Mouse (Mus musculus): ENCODE measurements at regions not wholly inside any gene's neighbourhood (a gene's known extent, or its start where the extent isn't known, plus 50 kb on each side); places are given as distances from the start of the nearest gene placed in this dataset.

DNA sequence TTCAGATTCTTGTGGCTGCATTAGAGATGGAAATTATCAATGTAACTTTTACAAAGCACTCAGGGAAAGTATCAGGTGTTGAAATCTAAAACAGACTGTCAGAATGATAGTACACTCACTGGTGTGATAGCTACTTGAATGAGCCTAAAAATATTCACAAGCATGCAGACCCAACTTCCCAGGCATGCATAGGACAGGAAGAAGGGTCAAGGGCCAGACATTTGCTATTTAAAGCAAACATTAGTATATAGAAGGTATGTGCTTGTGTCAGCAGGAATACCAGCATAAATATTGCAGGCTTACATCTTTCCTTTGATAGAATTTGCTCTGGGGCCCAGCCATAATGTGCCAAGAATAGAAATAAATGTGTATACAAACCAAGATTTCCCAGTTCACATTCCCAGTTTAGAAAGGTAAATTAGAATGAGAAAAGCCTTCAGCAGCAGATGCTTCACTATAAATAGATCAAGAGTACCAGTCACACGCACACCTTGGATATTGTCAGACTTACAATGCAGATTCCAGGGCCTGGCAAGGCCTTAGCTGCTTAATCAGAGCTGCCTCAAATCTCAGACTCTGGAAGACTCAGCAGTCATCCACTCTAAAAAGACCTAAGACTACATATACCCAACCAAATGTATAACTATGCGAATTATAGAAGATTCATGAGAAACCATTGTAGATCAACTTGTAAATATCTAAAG lies 55.7 kb upstream of the Ano5 start:
- no peak for TF ChIP-seq CTCF (IDR thresholded peaks at IDR 0.05)
- TF ChIP-seq EP300 (IDR thresholded peaks at IDR 0.05; ENCODE audit: insufficient read depth, low read depth, low read length) = no peak
- TF ChIP-seq POLR2A (IDR thresholded peaks at IDR 0.05; ENCODE audit: insufficient read depth, low read depth, low read length) = no peak
